Mouse (Mus musculus): ENCODE data around the gene Plce1.
"Not testable (repeated sequence)": the region's sequence is repeated elsewhere in the genome, so short reads cannot be mapped to it uniquely, and the experiment has no call there.

DNA sequence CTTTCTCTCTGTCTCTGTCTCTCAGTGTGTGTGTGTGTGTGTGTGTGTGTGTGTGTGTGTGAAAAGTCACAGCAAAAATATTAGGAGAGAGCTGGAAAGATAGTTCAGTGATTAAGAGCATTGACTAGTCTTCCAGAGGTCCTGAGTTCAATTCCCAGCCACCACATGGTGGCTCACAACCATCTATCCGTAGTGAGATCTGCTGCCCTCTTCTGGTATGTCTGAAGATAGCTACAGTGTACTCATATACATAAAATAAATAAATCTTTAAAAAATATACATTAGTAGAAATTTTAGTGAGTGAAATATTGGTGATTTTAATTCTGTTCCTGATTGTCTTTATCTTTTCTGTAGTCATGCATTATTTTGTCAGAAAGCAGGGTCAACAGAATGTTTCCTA is 161.6 kb downstream of the Plce1 start:
- not testable (repeated sequence) for TF ChIP-seq CTCF, POLR2A (IDR thresholded peaks at IDR 0.05; ENCODE audit: extremely low read depth, insufficient read depth, low read length)

Measured in cortical plate, adult 2 months (tissue).